Mouse (Mus musculus) hindbrain, embryonic 13.5 days (tissue): ENCODE data around the gene 1700008O03Rik. TPM values are rescaled to one million over a fixed set of nuclear protein-coding genes. Genes with fewer than 3 reads are reported as not detected.

ENCODE experiments used
- ATAC-seq: fragments of 200-750 bp; cut with Nextera tagmentation; 2 replicates; pipeline ENCODE4 v1.8.0; 2017; ENCODE audit warnings: moderate TSS enrichment; ENCODE audit not compliant: low FRiP score
- H3K27ac ChIP-seq: fragments of 300-500 bp; sonication (generic); 2 replicates; pipeline ENCODE4 v1.5.1; 2015; ENCODE audit warnings: inconsistent platforms, mild to moderate bottlenecking, moderate library complexity
- H3K27me3 ChIP-seq: fragments of 300-500 bp; sonication (generic); 2 replicates; pipeline ENCODE4 v1.6.1; 2015; ENCODE audit warnings: mild to moderate bottlenecking, inconsistent platforms
- H3K36me3 ChIP-seq: fragments of 300-500 bp; sonication (generic); 2 replicates; pipeline ENCODE4 v1.6.1; 2015; ENCODE audit warnings: mild to moderate bottlenecking, inconsistent platforms
- H3K4me1 ChIP-seq: fragments of 300-500 bp; sonication (generic); replicated peaks from 2 replicates; pipeline ENCODE4 v1.6.1; 2015; ENCODE audit warnings: inconsistent platforms
- H3K4me2 ChIP-seq: fragments of 300-500 bp; sonication (generic); 2 replicates; pipeline ENCODE4 v1.6.1; 2015; ENCODE audit warnings: inconsistent platforms, mild to moderate bottlenecking, moderate library complexity
- H3K4me3 ChIP-seq: fragments of 300-500 bp; sonication (generic); 2 replicates; pipeline ENCODE4 v1.5.1; 2015; ENCODE audit warnings: mild to moderate bottlenecking, inconsistent platforms
- H3K9ac ChIP-seq: fragments of 300-500 bp; sonication (generic); 2 replicates; pipeline ENCODE4 v1.6.1; 2015; ENCODE audit warnings: mild to moderate bottlenecking, inconsistent platforms
- H3K9me3 ChIP-seq: fragments of 300-500 bp; sonication (generic); 2 replicates; pipeline ENCODE4 v1.6.1; 2016; ENCODE audit warnings: inconsistent platforms
- WGBS: fragments of 180-500 bp; shearing (Covaris S2); methylation state at CpG from one replicate; pipeline ENCODE4 v1.1.7; 2015; 5-methylcytosine and 5-hydroxymethylcytosine counted together
- polyA plus RNA-seq: library from polyadenylated mRNA; unstranded; fragments of >200 nt; fragmentation: Nextera tagmentation; extraction: Ambion mirVana; gene quantifications from 2 replicates; pipeline ENCODE4 v1.2.1, GENCODE M21; 2015

Gene 1700008O03Rik
- polyA plus RNA-seq, 1 experiment from 2014 or later = 2.4 TPM

DNA sequence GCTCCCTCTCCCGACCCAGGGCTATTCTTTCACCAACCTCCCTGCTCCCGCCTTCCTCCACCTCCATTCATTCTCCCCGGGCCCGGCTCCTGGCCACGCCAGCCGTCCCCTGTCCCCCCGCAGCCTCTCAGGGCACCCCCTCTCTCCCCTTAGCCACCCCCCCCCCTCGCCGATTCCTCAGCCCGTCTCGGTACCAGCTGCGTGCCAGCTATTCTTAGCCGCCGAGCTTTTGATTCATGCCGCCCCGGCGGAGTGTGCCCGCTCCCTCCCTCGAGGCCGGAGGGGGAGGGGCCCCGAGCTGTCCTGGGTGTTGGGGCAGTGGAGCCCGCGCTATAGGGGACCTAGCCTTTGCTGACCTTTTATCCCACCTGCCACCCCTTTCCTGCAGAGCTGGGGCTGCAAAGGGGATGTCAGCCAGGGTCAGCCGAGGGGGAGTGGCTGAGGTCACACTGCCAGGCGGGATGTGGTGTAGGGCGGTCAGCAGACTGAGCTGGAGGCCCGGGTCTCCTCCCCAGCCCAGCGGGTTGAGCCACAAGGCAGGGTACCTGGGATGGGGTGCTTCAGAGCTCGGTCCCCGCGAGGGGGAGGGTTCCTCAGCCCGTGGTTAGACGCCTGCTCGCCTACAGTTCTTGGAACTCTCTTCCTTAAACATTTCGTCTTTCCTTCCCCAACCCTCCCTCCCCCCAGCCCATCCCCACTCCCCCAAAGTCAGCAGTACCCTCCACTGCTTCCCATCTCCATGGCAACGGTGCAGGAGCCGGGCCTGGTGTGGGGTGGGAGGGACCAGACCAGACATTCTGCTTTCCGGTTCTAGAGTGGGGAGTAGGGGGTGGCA lies 74.5 kb downstream of the 1700008O03Rik start:
- peaks cover 32% of the 10 kb centered on the region for H3K36me3 ChIP-seq
- peak; percentile 41 for ATAC-seq
- peaks cover 33% of the 10 kb centered on the region for H3K4me1 ChIP-seq
- 0 out of 2 replicates have a peak, but pooled peaks cover 18% of the 10 kb centered on the region for H3K27me3 ChIP-seq
- H3K27ac ChIP-seq = peak overlapping the region; percentile 84
- peak overlapping the region; percentile 89 for H3K4me2 ChIP-seq
- H3K9ac ChIP-seq = peak overlapping the region; percentile 92
- no peaks in the 10 kb centered on the region for H3K9me3 ChIP-seq
- peak overlapping the region; percentile 67 for H3K4me3 ChIP-seq
- WGBS = under 1% methylated on average over 37 of the region's 38 CpGs

DNA sequence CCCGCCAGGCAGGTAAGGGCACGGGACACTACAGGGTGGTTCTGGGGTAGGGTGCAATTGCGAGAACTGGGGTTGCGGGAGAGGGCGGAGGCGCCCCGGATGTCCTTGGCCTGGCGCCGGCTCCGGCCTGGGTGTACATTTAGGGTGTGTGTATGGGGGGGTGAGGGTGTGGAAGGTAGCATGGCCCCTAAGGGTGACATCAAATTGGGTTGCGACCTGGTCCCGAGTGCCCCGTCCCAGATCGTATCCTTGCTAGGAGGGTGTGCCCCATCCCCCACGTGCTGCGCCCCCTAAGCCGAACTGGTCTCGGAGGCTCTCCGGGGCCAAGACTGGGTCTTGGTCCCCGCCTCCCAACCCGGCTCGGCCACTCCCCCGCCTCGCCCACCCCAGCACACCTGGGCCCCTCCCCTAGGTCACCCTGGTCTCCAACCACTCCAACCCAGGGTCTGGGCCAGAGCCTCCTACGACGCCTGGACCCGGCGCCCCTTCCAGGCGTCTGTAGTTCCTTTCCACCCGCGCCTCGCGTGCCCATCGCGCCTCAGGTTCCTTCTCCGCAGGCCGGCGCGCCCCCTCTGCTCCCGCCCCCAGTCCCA lies 75.2 kb downstream of the 1700008O03Rik start:
- H3K4me2 ChIP-seq = peak overlapping the region; percentile 89
- WGBS = 1% methylated on average over 37 of the region's 40 CpGs
- peak; percentile 21 for ATAC-seq
- no peaks in the 10 kb centered on the region for H3K9me3 ChIP-seq
- H3K9ac ChIP-seq = peak overlapping the region; percentile 92
- H3K27me3 ChIP-seq = 0 out of 2 replicates have a peak, but pooled peaks cover 18% of the 10 kb centered on the region
- peak overlapping the region; percentile 84 for H3K27ac ChIP-seq
- H3K4me3 ChIP-seq = peak overlapping the region; percentile 67
- peaks cover 38% of the 10 kb centered on the region for H3K4me1 ChIP-seq
- peaks cover 25% of the 10 kb centered on the region for H3K36me3 ChIP-seq

Other genes with a start within 250 kb of the 1700008O03Rik start
- not detected in 2 replicates for gene Klk1b16, start 249.1 kb downstream of the 1700008O03Rik start, polyA plus RNA-seq
- not detected in 2 replicates for gene Klk1b24, start 197.6 kb downstream of the 1700008O03Rik start, polyA plus RNA-seq
- gene Klk1b3, start 187.6 kb downstream of the 1700008O03Rik start, polyA plus RNA-seq = not detected in 2 replicates
- not detected in 2 replicates for gene Klk1b4, start 178.4 kb downstream of the 1700008O03Rik start, polyA plus RNA-seq
- gene Klk1b5, start 169.9 kb downstream of the 1700008O03Rik start, polyA plus RNA-seq = not detected in 2 replicates
- not detected in 2 replicates for gene Klk1, start 160.5 kb downstream of the 1700008O03Rik start, polyA plus RNA-seq
- gene Gm36864, start 149.6 kb downstream of the 1700008O03Rik start, polyA plus RNA-seq = not detected in 2 replicates
- 1.5 and 1.7 TPM in 2 replicates for gene 1700028J19Rik, start 139.1 kb downstream of the 1700008O03Rik start, polyA plus RNA-seq
- gene 2410002F23Rik, start 139.1 kb downstream of the 1700008O03Rik start, polyA plus RNA-seq = 206 and 226 TPM in 2 replicates
- 0.10 TPM in 1 of 2 replicates, not detected in the other for gene Acp4, start 128.4 kb downstream of the 1700008O03Rik start, polyA plus RNA-seq
- not detected in 2 replicates for gene Gm15517, start 124.4 kb downstream of the 1700008O03Rik start, polyA plus RNA-seq
- 3.4 and 3.9 TPM in 2 replicates for gene Clec11a, start 78.9 kb downstream of the 1700008O03Rik start, polyA plus RNA-seq
- 31.7 and 32.6 TPM in 2 replicates for gene Shank1, start 75.6 kb downstream of the 1700008O03Rik start, polyA plus RNA-seq
- 26.1 and 27.7 TPM in 2 replicates for gene Syt3, start 1.7 kb downstream of the 1700008O03Rik start, polyA plus RNA-seq
- 14.6 and 15.6 TPM in 2 replicates for gene Lrrc4b, start 43.2 kb upstream of the 1700008O03Rik start, polyA plus RNA-seq
- gene Aspdh, start 79.6 kb upstream of the 1700008O03Rik start, polyA plus RNA-seq = 5.6 and 6.5 TPM in 2 replicates
- 45.8 and 46.2 TPM in 2 replicates for gene Josd2, start 82.2 kb upstream of the 1700008O03Rik start, polyA plus RNA-seq
- gene Emc10, start 110.7 kb upstream of the 1700008O03Rik start, polyA plus RNA-seq = 121 and 126 TPM in 2 replicates
- gene Fam71e1, start 110.8 kb upstream of the 1700008O03Rik start, polyA plus RNA-seq = 32.2 and 37.4 TPM in 2 replicates
- 0.08 and 0.18 TPM in 2 replicates for gene Mybpc2, start 138.8 kb upstream of the 1700008O03Rik start, polyA plus RNA-seq
- gene Spib, start 146.3 kb upstream of the 1700008O03Rik start, polyA plus RNA-seq = not detected in 2 replicates
- 24.4 and 28.8 TPM in 2 replicates for gene Pold1, start 163.0 kb upstream of the 1700008O03Rik start, polyA plus RNA-seq
- 69.8 and 70.9 TPM in 2 replicates for gene Nr1h2, start 168.1 kb upstream of the 1700008O03Rik start, polyA plus RNA-seq
- gene Napsa, start 186.6 kb upstream of the 1700008O03Rik start, polyA plus RNA-seq = 1.1 and 1.7 TPM in 2 replicates
- gene Kcnc3, start 204.8 kb upstream of the 1700008O03Rik start, polyA plus RNA-seq = 4.4 and 5.0 TPM in 2 replicates